ENCODE assay signal across 9 mouse cellular contexts in genomic region chr10:61275669-61276110, GRCm38 (mm10). TPM values are rescaled to one million over a fixed set of nuclear protein-coding genes. Genes with fewer than 3 reads are reported as not detected.
DNase-seq lines count a peak whose midpoint lies in the region; ATAC-seq and TF ChIP-seq lines count a peak whose summit lies in the region.
"Had no signal": no experiment of that assay in that cellular context is flagged by ENCODE, and none has a peak within 500 bp of the region (broad histone marks: within the 10 kb centered on the region; RNA-seq: fewer than 3 reads in every experiment).

No protein-coding gene starts in this region.

- peak; percentile 37 for DNase-seq in urinary bladder, postnatal 14 days (ENCODE audit: low spot score)
- DNase-seq in urinary bladder, adult 18-20 months (ENCODE audit: low spot score in 2 of 2), result no peak
- peak; percentile 10 for DNase-seq in c-Kit-positive CD71-positive TER-119-positive erythroid progenitor cells, embryonic 14.5 days (ENCODE audit: low spot score)
- DNase-seq in kidney, postnatal 4 days, result peak; percentile 55 to 67
- DNase-seq in midbrain, postnatal 0 days (ENCODE audit: low spot score), result peak; percentile 77
- DNase-seq in frontal cortex, postnatal 10 days (ENCODE audit: low spot score in 2 of 2), result no peak
- no peak for DNase-seq in urinary bladder, postnatal 36 days (ENCODE audit: low spot score in 2 of 2)

- peak; percentile 87 for TF ChIP-seq CTCF in midbrain, postnatal 0 days (IDR thresholded peaks at IDR 0.05)

- H3K27me3 ChIP-seq in heart, embryonic 14.5 days (ENCODE audit: control insufficient read depth, insufficient read depth, low read length), result no peaks in the 10 kb centered on the region
- peaks cover 23% of the 10 kb centered on the region for H3K27me3 ChIP-seq in midbrain, postnatal 0 days (ENCODE audit: insufficient read depth, low read length)

- 4% methylated on average over 5 of the region's 5 CpGs for WGBS in heart, embryonic 14.5 days
- WGBS in midbrain, postnatal 0 days, result 0% methylated on average over 5 of the region's 5 CpGs

- no peaks in the 10 kb centered on the region for H3K36me3 ChIP-seq in heart, embryonic 14.5 days (ENCODE audit: control insufficient read depth, insufficient read depth, low read length)
- H3K36me3 ChIP-seq in midbrain, postnatal 0 days (ENCODE audit: insufficient read depth, low read length), result no peaks in the 10 kb centered on the region
- H3K36me3 ChIP-seq: limb, embryonic 13.5 days had no signal

- H3K4me2 ChIP-seq in heart, embryonic 14.5 days (ENCODE audit: low read length), result peak overlapping the region; percentile 36; the same call in 1 of the 2 replicates
- H3K4me2 ChIP-seq in midbrain, postnatal 0 days (ENCODE audit: low read depth, low read length, poor library complexity, severe bottlenecking), result no peak overlapping the region
- H3K4me2 ChIP-seq: limb, embryonic 13.5 days had no signal

- ATAC-seq in heart, embryonic 14.5 days (ENCODE audit: insufficient number of reproducible peaks, insufficient read depth, low FRiP score, low read depth), result no peak
- ATAC-seq in midbrain, postnatal 0 days (ENCODE audit: low FRiP score), result 0 out of 2 replicates have a peak, but pooled peaks have one; percentile 47

- H3K27ac ChIP-seq in heart, embryonic 14.5 days (replicated peaks in 1 of 2; ENCODE audit: control insufficient read depth in 1 of 2, insufficient read depth in 1 of 2, low read depth in 2 of 2, low read length in 2 of 2), result no peak overlapping the region
- H3K27ac ChIP-seq in midbrain, postnatal 0 days (ENCODE audit: low read depth, low read length), result no peak overlapping the region
- H3K27ac ChIP-seq: limb, embryonic 13.5 days had no signal

- H3K4me3 ChIP-seq in heart, embryonic 14.5 days (ENCODE audit: control insufficient read depth in 1 of 2, insufficient read depth in 1 of 2, low read depth in 1 of 2, low read length in 2 of 2), result no peak overlapping the region
- H3K4me3 ChIP-seq in midbrain, postnatal 0 days (ENCODE audit: low read depth, low read length), result no peak overlapping the region
- H3K4me3 ChIP-seq: limb, embryonic 13.5 days had no signal

- 0 out of 2 replicates have a peak overlapping the region, but pooled peaks have one; percentile 56 for H3K9ac ChIP-seq in heart, embryonic 14.5 days (ENCODE audit: low read length)
- H3K9ac ChIP-seq in midbrain, postnatal 0 days (replicated peaks; ENCODE audit: low read length, poor library complexity, severe bottlenecking), result no peak overlapping the region
- H3K9ac ChIP-seq: limb, embryonic 13.5 days had no signal

- H3K4me1 ChIP-seq in heart, embryonic 14.5 days (ENCODE audit: control insufficient read depth in 2 of 2, insufficient read depth in 2 of 2, low read length in 2 of 2), result peaks cover 21 to 26% of the 10 kb centered on the region in 2 experiments
- H3K4me1 ChIP-seq in midbrain, postnatal 0 days (ENCODE audit: insufficient read depth, low read length), result no peaks in the 10 kb centered on the region

- H3K9me3 ChIP-seq in heart, embryonic 14.5 days (ENCODE audit: control insufficient read depth, low read length), result no peaks in the 10 kb centered on the region
- H3K9me3 ChIP-seq in midbrain, postnatal 0 days (ENCODE audit: low read length), result no peaks in the 10 kb centered on the region
- H3K9me3 ChIP-seq: limb, embryonic 13.5 days had no signal

RNA-seq across cellular contexts. Expression of gene Adamts14, which starts 2.5 kb away (rescaled TPM):
- polyA plus RNA-seq in heart, embryonic 14.5 days (2014; fragmentation: Nextera tagmentation; extraction: Ambion mirVana), result 0.97 and 1.1 TPM in 2 replicates
- total RNA-seq in midbrain, postnatal 0 days (2014; rRNA removed), result 1.1 and 1.6 TPM in 2 replicates
- polyA plus RNA-seq in midbrain, postnatal 0 days (2015; fragmentation: Nextera tagmentation; extraction: Ambion mirVana), result 0.27 and 0.31 TPM in 2 replicates

RNA-seq across cellular contexts. Expression of gene Prf1, which starts 21.9 kb away (rescaled TPM):
- 0.11 TPM in 1 of 2 replicates, not detected in the other for polyA plus RNA-seq in heart, embryonic 14.5 days (2014; fragmentation: Nextera tagmentation; extraction: Ambion mirVana)
- not detected in 2 replicates for total RNA-seq in midbrain, postnatal 0 days (2014; rRNA removed)
- polyA plus RNA-seq in midbrain, postnatal 0 days (2015; fragmentation: Nextera tagmentation; extraction: Ambion mirVana), result not detected in 2 replicates

Comparison
In these comparisons a context has a peak if more than half of its experiments do, and no peak if none do; other contexts are left out.
1. DNase-seq: peak in urinary bladder, postnatal 14 days (single experiment), c-Kit-positive CD71-positive TER-119-positive erythroid progenitor cells, embryonic 14.5 days (single experiment), kidney, postnatal 4 days (2 of 2) and midbrain, postnatal 0 days (single experiment); none in urinary bladder, adult 18-20 months (0 of 2), frontal cortex, postnatal 10 days (0 of 2) and urinary bladder, postnatal 36 days (0 of 2).